ENCODE assay signal across 8 mouse cellular contexts in the genomic region with DNA sequence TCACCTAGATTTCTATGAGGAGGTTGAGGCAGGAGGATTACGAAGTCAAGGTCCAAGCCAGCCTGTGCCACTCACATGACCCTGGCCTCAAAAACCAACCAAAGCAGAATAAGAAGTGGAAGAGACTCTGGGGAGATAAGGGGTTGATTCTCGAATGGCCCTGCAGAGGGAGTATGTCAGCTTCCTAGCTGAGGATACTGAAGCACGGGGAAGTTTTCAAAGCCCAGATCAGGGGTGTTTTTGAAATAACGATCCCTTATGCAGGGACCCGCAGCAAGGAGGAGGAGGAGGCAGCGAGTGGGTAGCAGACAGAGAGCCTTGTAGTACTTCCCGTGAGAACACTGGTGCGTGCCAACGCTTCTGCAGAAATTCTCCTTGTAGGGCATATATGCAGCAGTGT.
A peak's percentile ranks its signal among the peaks of the same experiment; 100 is the strongest.
DNase-seq lines count a peak whose midpoint lies in the region; ATAC-seq and TF ChIP-seq lines count a peak whose summit lies in the region.
"Had no signal": no experiment of that assay in that cellular context is flagged by ENCODE, and none has a peak within 500 bp of the region (broad histone marks: within the 10 kb centered on the region; RNA-seq: fewer than 3 reads in every experiment).

No protein-coding gene starts in this region.

- no peaks in the 10 kb centered on the region for H3K27me3 ChIP-seq in kidney, postnatal 0 days (ENCODE audit: insufficient read depth, low read length)
- H3K27me3 ChIP-seq in forebrain, embryonic 13.5 days: no peaks in the 10 kb centered on the region
- no peaks in the 10 kb centered on the region for H3K27me3 ChIP-seq in neural tube, embryonic 13.5 days
- H3K27me3 ChIP-seq: Patski had no signal

- no peak for DNase-seq in kidney, postnatal 0 days (ENCODE audit: low spot score)
- DNase-seq in kidney, postnatal 14 days: no peak
- peak; percentile 67 for DNase-seq in ZHBTc4 (ENCODE audit: low read depth, low spot score)
- DNase-seq in urinary bladder, postnatal 10 days (ENCODE audit: low spot score): no peak
- DNase-seq in ovary, postnatal 14 days (ENCODE audit: low spot score): no peak

- no peaks in the 10 kb centered on the region for H3K4me1 ChIP-seq in kidney, postnatal 0 days (replicated peaks; ENCODE audit: insufficient read depth, low read length)
- peaks cover 14% of the 10 kb centered on the region; the same call in 1 of the 2 replicates for H3K4me1 ChIP-seq in forebrain, embryonic 13.5 days
- H3K4me1 ChIP-seq in neural tube, embryonic 13.5 days (replicated peaks): 0 out of 2 replicates have a peak, but pooled peaks cover 4% of the 10 kb centered on the region

- no peak overlapping the region for H3K4me3 ChIP-seq in kidney, postnatal 0 days (replicated peaks; ENCODE audit: low read depth, low read length)
- H3K4me3 ChIP-seq in forebrain, embryonic 13.5 days: no peak overlapping the region
- no peak overlapping the region for H3K4me3 ChIP-seq in neural tube, embryonic 13.5 days

- no peaks in the 10 kb centered on the region for H3K9me3 ChIP-seq in kidney, postnatal 0 days (replicated peaks; ENCODE audit: low read length)
- no peaks in the 10 kb centered on the region for H3K9me3 ChIP-seq in forebrain, embryonic 13.5 days (replicated peaks)
- H3K9me3 ChIP-seq in neural tube, embryonic 13.5 days: no peaks in the 10 kb centered on the region

- H3K36me3 ChIP-seq in kidney, postnatal 0 days (ENCODE audit: insufficient read depth, low read length): peaks cover 37% of the 10 kb centered on the region
- H3K36me3 ChIP-seq in forebrain, embryonic 13.5 days (ENCODE audit: poor library complexity, severe bottlenecking): no peaks in the 10 kb centered on the region
- no peaks in the 10 kb centered on the region for H3K36me3 ChIP-seq in neural tube, embryonic 13.5 days

- peak; percentile 49; the same call in 1 of the 2 replicates for TF ChIP-seq CTCF in kidney, postnatal 0 days (IDR thresholded peaks at IDR 0.05; ENCODE audit: low read depth)

- H3K27ac ChIP-seq in kidney, postnatal 0 days: no peak overlapping the region
- H3K27ac ChIP-seq in forebrain, embryonic 13.5 days: no peak overlapping the region
- no peak overlapping the region for H3K27ac ChIP-seq in neural tube, embryonic 13.5 days (replicated peaks)

- no peak for ATAC-seq in kidney, postnatal 0 days (replicated peaks; ENCODE audit: low FRiP score, low read depth)
- ATAC-seq in forebrain, embryonic 13.5 days: peak; percentile 70
- ATAC-seq in neural tube, embryonic 13.5 days (ENCODE audit: low read depth): 0 out of 2 replicates have a peak, but pooled peaks have one; percentile 41
- ATAC-seq: Patski had no signal

- no peak overlapping the region for H3K9ac ChIP-seq in kidney, postnatal 0 days (ENCODE audit: low read depth, low read length)
- no peak overlapping the region for H3K9ac ChIP-seq in forebrain, embryonic 13.5 days
- H3K9ac ChIP-seq in neural tube, embryonic 13.5 days: no peak overlapping the region

- H3K4me2 ChIP-seq in kidney, postnatal 0 days (ENCODE audit: low read length): no peak overlapping the region
- no peak overlapping the region; the same call in 1 of the 2 replicates for H3K4me2 ChIP-seq in forebrain, embryonic 13.5 days
- no peak overlapping the region for H3K4me2 ChIP-seq in neural tube, embryonic 13.5 days

- WGBS in kidney, postnatal 0 days: 54% methylated on average over 9 of the region's 9 CpGs
- 19% methylated on average over 9 of the region's 9 CpGs for WGBS in forebrain, embryonic 13.5 days
- 42% methylated on average over 9 of the region's 9 CpGs for WGBS in neural tube, embryonic 13.5 days
